Mouse (Mus musculus) stomach, postnatal 0 days (tissue): ENCODE measurements around the gene Prkg1. TPM values are rescaled to one million over a fixed set of nuclear protein-coding genes. Genes with fewer than 3 reads are reported as not detected.

ENCODE experiments used
- ATAC-seq: fragments of 200-750 bp; cut with Nextera tagmentation; 2 replicates; pipeline ENCODE4 v1.8.0; 2017; ENCODE audit not compliant: low FRiP score, low TSS enrichment
- DNase-seq: peaks from one replicate; pipeline ENCODE4 v3.0.0-alpha.2; 2016; ENCODE audit warnings: low spot score
- H3K27ac ChIP-seq: fragments of 300-500 bp; sonication (generic); replicated peaks from 2 replicates; pipeline ENCODE4 v1.5.1; 2014; ENCODE audit warnings: mild to moderate bottlenecking, control low read depth
- H3K27me3 ChIP-seq: fragments of 300-500 bp; sonication (generic); 2 replicates; pipeline ENCODE4 v1.6.1; 2014; ENCODE audit warnings: low read length; ENCODE audit not compliant: control insufficient read depth, insufficient read depth
- H3K36me3 ChIP-seq: fragments of 300-500 bp; sonication (generic); 2 replicates; pipeline ENCODE4 v1.6.1; 2014; ENCODE audit warnings: low read length, mixed read lengths; ENCODE audit not compliant: control insufficient read depth, insufficient read depth
- H3K4me1 ChIP-seq: fragments of 300-500 bp; sonication (generic); replicated peaks from 2 replicates; pipeline ENCODE4 v1.6.1; 2014; ENCODE audit warnings: antibody characterized with exemption; ENCODE audit not compliant: control insufficient read depth, insufficient read depth
- H3K4me2 ChIP-seq: fragments of 300-500 bp; sonication (generic); replicated peaks from 2 replicates; pipeline ENCODE4 v1.6.1; 2014; ENCODE audit warnings: low read depth, mild to moderate bottlenecking, control low read depth, moderate library complexity
- H3K4me3 ChIP-seq: fragments of 300-500 bp; sonication (generic); 2 replicates; pipeline ENCODE4 v1.5.1; 2014; ENCODE audit warnings: low read depth, low read length, control low read depth
- H3K9ac ChIP-seq: fragments of 300-500 bp; sonication (generic); 2 replicates; pipeline ENCODE4 v1.6.1; 2014; ENCODE audit warnings: mild to moderate bottlenecking, low read length, control low read depth, mixed read lengths
- H3K9me3 ChIP-seq: fragments of 300-500 bp; sonication (generic); 2 replicates; pipeline ENCODE4 v1.6.1; 2016; ENCODE audit warnings: low read length; ENCODE audit not compliant: control insufficient read depth
- CTCF ChIP-seq: IDR thresholded peaks from 2 replicates; pipeline ENCODE4 v1.5.1; 2016; ENCODE audit warnings: antibody characterized with exemption, low read depth, mild to moderate bottlenecking, moderate library complexity
- EP300 ChIP-seq: optimal IDR thresholded peaks from 2 replicates; pipeline ENCODE3; 2016; ENCODE audit warnings: antibody characterized with exemption
- WGBS: fragments of 180-500 bp; shearing (Covaris S2); extraction: QIAGEN DNeasy Blood & Tissue Kit; methylation state at CpG from one replicate; pipeline ENCODE4 v1.1.7; 2014; 5-methylcytosine and 5-hydroxymethylcytosine counted together
- polyA plus RNA-seq: library from polyadenylated mRNA; unstranded; fragments of >200 nt; fragmentation: Nextera tagmentation; extraction: Ambion mirVana; gene quantifications from 2 replicates; pipeline ENCODE4 v1.2.1, GENCODE M21; 2015

Gene Prkg1
- polyA plus RNA-seq, 1 experiment from 2014 or later: 6.4 TPM

- H3K9ac ChIP-seq: no peak overlapping the region
- H3K27me3 ChIP-seq: no peaks in the 10 kb centered on the region
- no peaks in the 10 kb centered on the region for H3K36me3 ChIP-seq
- ATAC-seq (no peak), DNase-seq (no peak)
- H3K27ac ChIP-seq: no peak overlapping the region
- H3K4me3 ChIP-seq: no peak overlapping the region
- TF ChIP-seq EP300: no peak
- no peak for TF ChIP-seq CTCF
- no peak overlapping the region for H3K4me2 ChIP-seq
- no peaks in the 10 kb centered on the region for H3K4me1 ChIP-seq
- 76% methylated on average over 5 of the region's 5 CpGs for WGBS
- no peaks in the 10 kb centered on the region for H3K9me3 ChIP-seq
These were observed 426.3 kb downstream of the Prkg1 start for GRCm38 (mm10) chr19:31338355-31339101.

- DNase-seq (no peak), ATAC-seq (no peak)
- H3K27ac ChIP-seq: no peak overlapping the region
- no peaks in the 10 kb centered on the region for H3K9me3 ChIP-seq
- WGBS: 77% methylated on average over 6 of the region's 6 CpGs
- H3K4me3 ChIP-seq: no peak overlapping the region
- no peaks in the 10 kb centered on the region for H3K27me3 ChIP-seq
- H3K9ac ChIP-seq: no peak overlapping the region
- H3K4me2 ChIP-seq: no peak overlapping the region
- H3K4me1 ChIP-seq: no peaks in the 10 kb centered on the region
- TF ChIP-seq CTCF: no peak
- no peaks in the 10 kb centered on the region for H3K36me3 ChIP-seq
These were observed 427.0 kb downstream of the Prkg1 start for GRCm38 (mm10) chr19:31337863-31338217.

GRCm38 (mm10) chr19:31337163-31337862, 427.5 kb downstream of the Prkg1 start:
- 56% methylated on average over 8 of the region's 9 CpGs for WGBS
- no peak for DNase-seq

GRCm38 (mm10) chr19:31336381-31336780, 428.5 kb downstream of the Prkg1 start:
- H3K4me3 ChIP-seq: no peak overlapping the region
- H3K36me3 ChIP-seq: no peaks in the 10 kb centered on the region
- no peaks in the 10 kb centered on the region for H3K27me3 ChIP-seq
- H3K9me3 ChIP-seq: no peaks in the 10 kb centered on the region
- no peak overlapping the region for H3K4me2 ChIP-seq
- no peak overlapping the region for H3K27ac ChIP-seq
- no peak overlapping the region for H3K9ac ChIP-seq
- DNase-seq: no peak
- no peak for TF ChIP-seq EP300
- no peak for TF ChIP-seq CTCF
- H3K4me1 ChIP-seq: no peaks in the 10 kb centered on the region
- WGBS: 52% methylated on average over 3 of the region's 3 CpGs
- no peak for ATAC-seq

More at GRCm38 (mm10) chr19:31337163-31337862, 427.5 kb downstream of the Prkg1 start:
- no peak overlapping the region for H3K9ac ChIP-seq
- no peaks in the 10 kb centered on the region for H3K4me1 ChIP-seq
- H3K36me3 ChIP-seq: no peaks in the 10 kb centered on the region
- TF ChIP-seq CTCF: no peak
- no peak for TF ChIP-seq EP300
- no peak for ATAC-seq
- H3K4me2 ChIP-seq: no peak overlapping the region
- H3K9me3 ChIP-seq: no peaks in the 10 kb centered on the region
- H3K27me3 ChIP-seq: no peaks in the 10 kb centered on the region
- H3K27ac ChIP-seq: no peak overlapping the region
- no peak overlapping the region for H3K4me3 ChIP-seq

- Histone ChIP-seq H3K27me3 (no peaks in the 10 kb centered on the region), H3K9ac (no peak overlapping the region), H3K4me2 (no peak overlapping the region), H3K9me3 (no peaks in the 10 kb centered on the region), H3K4me1 (no peaks in the 10 kb centered on the region), H3K27ac (no peak overlapping the region), H3K4me3 (no peak overlapping the region), H3K36me3 (no peaks in the 10 kb centered on the region)
- 44% methylated on average over 5 of the region's 5 CpGs for WGBS
- ATAC-seq: no peak
- TF ChIP-seq CTCF (no peak), EP300 (no peak)
- no peak for DNase-seq
These were observed 434.9 kb downstream of the Prkg1 start for GRCm38 (mm10) chr19:31329893-31330292.

- H3K4me2 ChIP-seq: no peak overlapping the region
- 79% methylated on average over 3 of the region's 3 CpGs for WGBS
These were observed 460.1 kb downstream of the Prkg1 start for GRCm38 (mm10) chr19:31304760-31305159.

More at GRCm38 (mm10) chr19:31304760-31305159, 460.1 kb downstream of the Prkg1 start:
- ATAC-seq (no peak), DNase-seq (no peak)
- no peaks in the 10 kb centered on the region for H3K27me3 ChIP-seq
- TF ChIP-seq EP300: no peak
- TF ChIP-seq CTCF: no peak
- no peaks in the 10 kb centered on the region for H3K36me3 ChIP-seq
- no peak overlapping the region for H3K4me3 ChIP-seq
- H3K4me1 ChIP-seq: no peaks in the 10 kb centered on the region
- no peaks in the 10 kb centered on the region for H3K9me3 ChIP-seq
- H3K27ac ChIP-seq: no peak overlapping the region
- H3K9ac ChIP-seq: no peak overlapping the region
